Mouse (Mus musculus): ENCODE results near the gene Zdhhc1. TPM values are rescaled to one million over a fixed set of nuclear protein-coding genes. Genes with fewer than 3 reads are reported as not detected.

The Zdhhc1 gene
- polyA plus RNA-seq, 1 experiment = 45.4 TPM

- no peaks in the 10 kb centered on the region for H3K4me1 ChIP-seq (ENCODE audit: control insufficient read depth, insufficient read depth, low read length)
- no peaks in the 10 kb centered on the region for H3K36me3 ChIP-seq (ENCODE audit: control insufficient read depth, insufficient read depth, low read length)
- H3K4me3 ChIP-seq (ENCODE audit: control insufficient read depth, low read depth, low read length) = no peak overlapping the region
- no peak for TF ChIP-seq POLR2A (IDR thresholded peaks at IDR 0.05; ENCODE audit: control insufficient read depth, low read depth, low read length)
- no peak for TF ChIP-seq CTCF (IDR thresholded peaks at IDR 0.05; ENCODE audit: control insufficient read depth, insufficient read depth, insufficient replicate concordance, low read depth, low read length)
- H3K27ac ChIP-seq (ENCODE audit: control insufficient read depth, insufficient read depth, low read depth, low read length) = no peak overlapping the region
- no peaks in the 10 kb centered on the region for H3K27me3 ChIP-seq (ENCODE audit: control insufficient read depth, insufficient read depth, low read length)
Observed at GRCm38 (mm10) chr8:105445296-105446126, 51.2 kb downstream of the Zdhhc1 start.

GRCm38 (mm10) chr8:105442661-105443060 is 54.0 kb downstream of the Zdhhc1 start:
- Histone ChIP-seq H3K4me3 (ENCODE audit: control insufficient read depth, low read depth, low read length) (no peak overlapping the region), H3K27ac (ENCODE audit: control insufficient read depth, insufficient read depth, low read depth, low read length) (no peak overlapping the region), H3K4me1 (ENCODE audit: control insufficient read depth, insufficient read depth, low read length) (no peaks in the 10 kb centered on the region), H3K27me3 (ENCODE audit: control insufficient read depth, insufficient read depth, low read length) (no peaks in the 10 kb centered on the region), H3K36me3 (ENCODE audit: control insufficient read depth, insufficient read depth, low read length) (no peaks in the 10 kb centered on the region)
- TF ChIP-seq CTCF (IDR thresholded peaks at IDR 0.05; ENCODE audit: control insufficient read depth, insufficient read depth, insufficient replicate concordance, low read depth, low read length) (no peak), POLR2A (IDR thresholded peaks at IDR 0.05; ENCODE audit: control insufficient read depth, low read depth, low read length) (no peak)

- Histone ChIP-seq H3K4me1 (ENCODE audit: control insufficient read depth, insufficient read depth, low read length) (no peaks in the 10 kb centered on the region), H3K27me3 (ENCODE audit: control insufficient read depth, insufficient read depth, low read length) (no peaks in the 10 kb centered on the region), H3K36me3 (ENCODE audit: control insufficient read depth, insufficient read depth, low read length) (no peaks in the 10 kb centered on the region), H3K27ac (ENCODE audit: control insufficient read depth, insufficient read depth, low read depth, low read length) (no peak overlapping the region), H3K4me3 (ENCODE audit: control insufficient read depth, low read depth, low read length) (no peak overlapping the region)
- TF ChIP-seq CTCF (IDR thresholded peaks at IDR 0.05; ENCODE audit: control insufficient read depth, insufficient read depth, insufficient replicate concordance, low read depth, low read length) = peak; percentile 40; the same call in 1 of the 2 replicates
- no peak for TF ChIP-seq POLR2A (IDR thresholded peaks at IDR 0.05; ENCODE audit: control insufficient read depth, low read depth, low read length)
Observed at GRCm38 (mm10) chr8:105441433-105441832, 55.3 kb downstream of the Zdhhc1 start.

GRCm38 (mm10) chr8:105438865-105439264 is 57.8 kb downstream of the Zdhhc1 start:
- Histone ChIP-seq H3K36me3 (ENCODE audit: control insufficient read depth, insufficient read depth, low read length) (no peaks in the 10 kb centered on the region), H3K27me3 (ENCODE audit: control insufficient read depth, insufficient read depth, low read length) (no peaks in the 10 kb centered on the region), H3K4me1 (ENCODE audit: control insufficient read depth, insufficient read depth, low read length) (no peaks in the 10 kb centered on the region), H3K4me3 (ENCODE audit: control insufficient read depth, low read depth, low read length) (no peak overlapping the region), H3K27ac (ENCODE audit: control insufficient read depth, insufficient read depth, low read depth, low read length) (no peak overlapping the region)
- TF ChIP-seq POLR2A (IDR thresholded peaks at IDR 0.05; ENCODE audit: control insufficient read depth, low read depth, low read length) = no peak
- peak; percentile 28; the same call in 1 of the 2 replicates for TF ChIP-seq CTCF (IDR thresholded peaks at IDR 0.05; ENCODE audit: control insufficient read depth, insufficient read depth, insufficient replicate concordance, low read depth, low read length)

- Histone ChIP-seq H3K4me1 (ENCODE audit: control insufficient read depth, insufficient read depth, low read length) (no peaks in the 10 kb centered on the region), H3K27me3 (ENCODE audit: control insufficient read depth, insufficient read depth, low read length) (no peaks in the 10 kb centered on the region), H3K27ac (ENCODE audit: control insufficient read depth, insufficient read depth, low read depth, low read length) (no peak overlapping the region), H3K36me3 (ENCODE audit: control insufficient read depth, insufficient read depth, low read length) (no peaks in the 10 kb centered on the region), H3K4me3 (ENCODE audit: control insufficient read depth, low read depth, low read length) (no peak overlapping the region)
- no peak for TF ChIP-seq POLR2A (IDR thresholded peaks at IDR 0.05; ENCODE audit: control insufficient read depth, low read depth, low read length)
- no peak for TF ChIP-seq CTCF (IDR thresholded peaks at IDR 0.05; ENCODE audit: control insufficient read depth, insufficient read depth, insufficient replicate concordance, low read depth, low read length)
Observed at GRCm38 (mm10) chr8:105437078-105437748, 59.5 kb downstream of the Zdhhc1 start.

GRCm38 (mm10) chr8:105436218-105436617 is 60.5 kb downstream of the Zdhhc1 start:
- Histone ChIP-seq H3K27ac (ENCODE audit: control insufficient read depth, insufficient read depth, low read depth, low read length) (no peak overlapping the region), H3K4me1 (ENCODE audit: control insufficient read depth, insufficient read depth, low read length) (no peaks in the 10 kb centered on the region), H3K36me3 (ENCODE audit: control insufficient read depth, insufficient read depth, low read length) (no peaks in the 10 kb centered on the region), H3K27me3 (ENCODE audit: control insufficient read depth, insufficient read depth, low read length) (no peaks in the 10 kb centered on the region), H3K4me3 (ENCODE audit: control insufficient read depth, low read depth, low read length) (no peak overlapping the region)
- no peak for TF ChIP-seq POLR2A (IDR thresholded peaks at IDR 0.05; ENCODE audit: control insufficient read depth, low read depth, low read length)
- no peak for TF ChIP-seq CTCF (IDR thresholded peaks at IDR 0.05; ENCODE audit: control insufficient read depth, insufficient read depth, insufficient replicate concordance, low read depth, low read length)

GRCm38 (mm10) chr8:105434136-105434535 is 62.6 kb downstream of the Zdhhc1 start:
- no peaks in the 10 kb centered on the region for H3K4me1 ChIP-seq (ENCODE audit: control insufficient read depth, insufficient read depth, low read length)
- no peak overlapping the region for H3K27ac ChIP-seq (ENCODE audit: control insufficient read depth, insufficient read depth, low read depth, low read length)
- TF ChIP-seq CTCF (IDR thresholded peaks at IDR 0.05; ENCODE audit: control insufficient read depth, insufficient read depth, insufficient replicate concordance, low read depth, low read length) = no peak
- TF ChIP-seq POLR2A (IDR thresholded peaks at IDR 0.05; ENCODE audit: control insufficient read depth, low read depth, low read length) = no peak
- no peaks in the 10 kb centered on the region for H3K36me3 ChIP-seq (ENCODE audit: control insufficient read depth, insufficient read depth, low read length)
- H3K4me3 ChIP-seq (ENCODE audit: control insufficient read depth, low read depth, low read length) = no peak overlapping the region
- H3K27me3 ChIP-seq (ENCODE audit: control insufficient read depth, insufficient read depth, low read length) = no peaks in the 10 kb centered on the region

Data from testis, adult 2 months (tissue).